Mouse (Mus musculus) T-helper 2 cell (primary cell): Measurements from ENCODE around the gene Aebp1.

ENCODE experiments used
- in situ Hi-C: fragments of 300-600 bp; cut with MboI, MseI; formaldehyde crosslinking; loops from one replicate; pipeline ENCODE4 v1.15.1; 2025; ENCODE audit warnings: high pct_unique_total_duplicates

Aebp1 gene

DNA sequence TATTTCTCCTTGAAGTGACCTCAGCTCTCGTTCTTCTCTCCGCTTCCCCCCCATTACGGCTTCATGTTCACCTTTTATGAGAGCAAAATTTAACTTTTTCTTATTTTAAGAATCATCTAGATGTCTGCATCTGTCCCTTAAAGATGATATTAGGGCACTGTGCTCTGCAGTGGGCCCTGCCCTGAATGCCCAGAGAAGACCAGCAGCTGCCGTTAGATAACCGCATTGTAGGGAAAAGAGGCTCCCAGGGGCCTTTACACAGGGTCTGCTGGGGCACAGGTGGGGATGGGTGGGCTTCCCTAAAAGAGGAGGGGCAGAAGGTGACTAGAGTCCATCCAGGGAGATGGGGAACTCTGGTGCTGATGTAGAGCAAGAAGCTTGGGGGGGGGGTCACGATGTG is 32.1 kb downstream of the Aebp1 start:
- in situ Hi-C loops = no loop called here

DNA sequence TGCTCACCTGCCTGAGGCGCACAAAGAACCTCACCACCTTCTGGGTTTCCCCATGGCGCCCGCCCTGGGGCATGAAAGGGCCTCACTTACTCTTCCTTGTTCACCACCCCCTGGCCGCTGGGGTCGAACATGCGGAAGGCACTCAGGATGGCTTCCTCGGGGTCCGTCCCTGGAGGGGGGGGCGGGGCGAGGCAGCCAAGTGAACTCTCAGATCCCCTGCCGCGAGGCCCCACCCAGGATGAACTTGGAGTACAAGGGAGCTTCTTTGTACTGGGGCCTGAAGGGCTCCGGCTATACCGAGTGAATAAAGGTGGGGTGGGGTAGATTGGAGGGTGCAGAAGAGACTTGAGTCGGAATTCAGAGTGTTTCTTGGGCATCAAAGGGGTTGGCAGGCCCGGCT is 35.5 kb downstream of the Aebp1 start:
- in situ Hi-C loops = no loop called here

DNA sequence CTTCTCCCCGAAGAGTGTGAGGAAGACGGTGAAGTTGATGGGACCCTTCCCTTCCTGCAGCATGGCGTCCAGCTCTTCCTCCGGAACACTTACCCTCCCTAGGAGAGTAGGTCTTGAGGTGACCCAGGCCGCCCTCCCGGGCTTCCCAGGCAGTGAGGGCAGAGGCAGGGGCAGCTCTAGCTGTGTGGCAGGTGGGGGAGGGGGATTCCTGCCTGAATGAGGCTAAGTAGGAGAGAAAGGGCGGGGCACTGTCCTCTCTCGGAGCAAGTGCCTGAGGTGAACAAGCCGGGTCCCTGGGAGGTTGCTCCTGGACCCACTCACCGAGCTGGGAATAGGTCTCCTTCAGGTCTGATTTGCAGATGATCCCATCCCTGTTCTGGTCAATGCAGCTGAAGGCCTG is 36.1 kb downstream of the Aebp1 start:
- in situ Hi-C loops = no loop called here

DNA sequence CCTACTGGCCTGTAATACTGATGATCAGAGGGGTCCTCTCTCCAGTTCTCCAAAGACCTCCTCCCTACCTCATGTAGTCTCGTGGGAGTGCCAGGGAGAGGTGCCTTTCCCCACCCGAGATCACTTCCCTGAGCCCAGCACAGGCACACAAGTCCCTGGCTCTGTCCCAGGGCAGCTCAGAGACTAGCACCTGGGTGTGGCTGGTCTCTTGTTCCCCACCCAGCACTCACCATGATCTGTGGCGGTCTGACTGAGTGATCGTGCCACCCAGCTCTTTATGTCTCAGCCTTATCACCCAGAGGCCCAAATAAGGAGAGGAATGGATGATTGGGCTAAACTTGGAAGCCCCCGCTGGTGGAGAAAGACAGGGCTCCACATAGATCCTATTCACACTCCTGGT is 36.8 kb downstream of the Aebp1 start, which contains the start of gene Myl7:
Myl7 (minus strand) TSS at position 252 of the 400 bp plus-strand sequence.
- in situ Hi-C loops = no loop called here

DNA sequence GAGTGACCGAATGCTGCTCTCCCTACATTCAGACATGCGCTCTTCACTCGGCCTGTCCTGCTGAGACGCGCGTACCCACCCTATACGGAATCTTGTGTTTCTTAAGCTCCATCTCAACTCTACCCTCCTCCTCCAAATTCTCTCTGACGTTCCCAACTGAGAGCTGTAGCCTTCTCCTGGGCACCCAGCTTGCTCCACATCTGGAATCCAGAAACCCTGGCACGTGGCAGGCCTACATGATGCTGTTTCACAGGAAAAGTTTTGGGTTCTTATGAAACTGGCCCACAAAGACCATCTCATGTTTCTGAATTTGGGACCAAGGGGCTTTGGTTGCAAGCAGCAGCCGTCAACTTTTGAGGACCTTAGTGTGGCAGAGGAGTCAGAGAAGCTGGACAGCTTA is 37.5 kb downstream of the Aebp1 start:
- in situ Hi-C loops = no loop called here

DNA sequence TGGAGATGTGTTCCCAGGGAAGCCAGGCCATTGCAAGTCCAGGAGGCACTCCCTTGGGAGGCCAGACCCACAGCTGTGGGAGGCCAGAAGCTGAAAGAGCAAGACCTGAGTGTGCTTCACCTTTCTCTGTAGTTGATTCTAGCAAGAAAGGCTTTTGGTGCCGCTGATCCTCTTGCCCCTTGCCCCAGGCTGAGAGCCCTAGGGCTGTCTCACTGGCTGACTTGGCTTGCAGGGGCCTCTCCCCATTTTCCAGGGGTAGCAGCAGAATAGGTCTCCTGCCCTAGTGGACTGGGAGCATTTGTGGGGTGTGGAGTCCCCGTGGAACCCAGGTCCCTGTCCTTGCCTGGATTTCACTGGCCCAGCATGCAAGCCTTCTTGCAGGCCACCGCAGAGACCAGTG is 39.6 kb downstream of the Aebp1 start:
- in situ Hi-C loops = no loop called here

DNA sequence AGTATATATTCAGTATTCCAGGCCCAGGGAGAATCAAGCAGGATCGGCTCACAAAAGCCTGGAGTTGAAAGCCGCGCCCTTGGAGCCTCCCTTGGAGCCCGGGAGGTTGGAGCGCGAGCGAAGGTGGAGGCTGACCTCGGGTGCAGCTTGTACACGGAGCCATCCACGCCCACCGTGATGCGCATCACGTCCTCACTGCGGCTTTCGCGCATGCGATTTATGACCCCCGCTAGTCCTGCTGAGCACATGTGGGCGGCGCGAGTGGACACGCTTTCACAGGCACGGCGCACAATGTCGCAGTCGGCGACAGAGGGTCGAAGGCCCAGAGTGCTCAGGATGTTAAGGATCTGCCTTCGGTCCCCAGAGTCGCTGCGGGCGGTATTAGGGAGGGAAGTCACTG is 40.2 kb downstream of the Aebp1 start:
- in situ Hi-C loops = no loop called here

DNA sequence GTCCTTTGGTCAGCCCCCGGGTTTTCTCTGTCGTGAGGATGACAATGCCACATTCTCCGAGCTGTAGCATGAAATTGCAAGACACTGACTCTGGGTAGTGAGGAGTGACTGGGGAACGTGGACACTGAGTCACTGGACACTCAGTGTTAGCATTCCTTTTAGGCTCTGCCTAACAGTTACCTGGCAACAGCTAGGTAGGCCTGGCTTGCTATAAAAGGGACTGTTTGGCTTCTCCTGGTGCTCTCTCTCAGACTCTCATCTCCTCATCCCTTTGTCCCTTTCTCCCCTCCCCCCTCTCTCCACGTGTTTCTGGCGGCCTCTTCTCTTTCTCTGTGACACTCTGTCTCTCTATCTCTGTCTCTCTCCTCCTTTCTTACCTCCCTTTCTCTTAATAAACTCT is 40.6 kb downstream of the Aebp1 start:
- in situ Hi-C loops = no loop called here

DNA sequence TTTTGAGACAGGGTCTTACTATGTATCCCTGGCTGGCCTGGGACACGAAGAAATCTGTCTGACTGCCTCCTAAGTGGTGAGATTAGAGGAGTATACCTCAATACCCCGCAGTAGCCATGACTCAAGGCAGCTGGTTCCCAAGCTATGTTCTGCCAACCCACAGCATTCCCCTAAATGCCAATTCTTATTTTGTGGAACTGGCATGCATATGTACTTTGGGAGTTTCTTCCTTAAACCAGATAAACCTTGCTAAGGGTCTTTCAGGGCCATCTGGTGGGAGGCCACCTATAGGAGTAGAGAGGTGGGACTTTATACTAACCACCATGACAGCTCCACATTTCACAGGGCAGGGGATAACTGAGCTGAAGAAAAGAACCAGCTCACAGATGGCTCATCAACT is 42.1 kb downstream of the Aebp1 start:
- in situ Hi-C loops = no loop called here

DNA sequence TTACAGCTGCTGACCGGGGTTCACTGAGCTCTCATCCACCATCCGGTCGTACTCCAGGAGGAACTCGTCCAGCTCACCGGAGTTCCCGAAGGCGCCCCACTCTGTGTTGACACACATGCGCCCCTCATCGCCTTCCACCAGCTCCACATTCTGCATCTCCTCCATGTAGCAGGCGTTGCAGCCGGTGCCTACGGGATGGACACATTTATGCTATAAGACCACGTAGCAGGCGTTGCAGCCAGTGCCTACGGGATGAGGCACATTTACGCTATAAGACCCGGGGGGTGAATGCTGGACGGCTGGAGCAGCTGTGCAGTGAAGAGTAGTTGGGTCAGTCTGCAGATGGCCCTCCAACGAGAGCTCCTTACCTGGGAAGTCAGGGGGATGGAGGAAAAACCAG is 42.6 kb downstream of the Aebp1 start:
- in situ Hi-C loops = no loop called here

DNA sequence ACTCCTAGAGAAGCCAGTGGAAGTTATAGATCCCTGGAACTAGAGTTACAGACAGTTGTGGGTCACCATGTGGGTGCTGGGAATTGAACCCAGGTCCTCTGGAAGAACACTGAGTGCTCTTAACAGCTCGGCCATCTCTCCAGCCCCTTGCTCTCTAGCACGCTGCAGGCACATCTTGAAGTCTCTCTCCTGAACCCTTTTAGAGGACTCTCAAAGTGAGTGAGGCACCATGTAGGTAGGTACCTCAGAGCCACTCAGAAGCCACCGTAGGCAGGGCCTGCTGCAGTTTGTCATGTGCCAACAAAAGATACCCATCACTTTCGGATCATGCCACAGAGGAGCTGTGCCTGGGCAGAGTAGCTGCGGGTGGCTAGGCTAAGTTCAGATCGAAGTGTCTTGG is 43.1 kb downstream of the Aebp1 start:
- in situ Hi-C loops = no loop called here

DNA sequence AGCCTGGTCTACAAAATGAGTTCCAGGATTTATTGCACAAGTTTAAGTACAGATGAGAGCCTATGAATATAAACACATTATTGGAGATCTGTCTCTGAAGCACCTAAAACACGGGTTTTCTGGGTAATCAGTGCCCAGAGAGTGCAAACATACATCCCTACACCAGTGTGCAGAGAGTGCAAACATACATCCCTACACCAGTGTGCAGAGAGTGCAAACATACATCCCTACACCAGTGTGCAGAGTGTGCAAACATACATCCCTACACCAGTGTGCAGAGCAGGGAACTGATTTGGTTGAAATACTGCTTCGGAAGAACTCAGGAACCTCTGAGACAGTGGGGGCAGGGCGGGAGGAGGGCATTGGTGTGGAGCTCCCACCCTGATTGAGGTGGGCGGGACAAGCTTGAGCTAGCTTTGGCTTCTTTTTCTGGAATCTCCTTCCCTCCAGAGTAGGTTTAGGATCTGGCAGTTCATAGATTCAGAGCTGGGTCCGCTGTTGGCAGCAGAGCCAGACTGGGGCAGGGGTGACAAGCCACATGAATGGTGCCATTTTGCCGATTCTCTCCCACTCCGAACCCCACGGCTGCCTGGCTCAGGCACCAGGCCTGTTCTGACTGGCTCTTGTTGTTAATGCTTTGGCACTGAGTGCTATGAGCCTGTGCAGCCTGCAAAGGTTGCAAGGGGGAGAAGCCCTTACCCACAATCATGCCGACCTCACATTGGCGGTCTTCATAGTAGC is 44.2 kb downstream of the Aebp1 start:
- in situ Hi-C loops = no loop called here

DNA sequence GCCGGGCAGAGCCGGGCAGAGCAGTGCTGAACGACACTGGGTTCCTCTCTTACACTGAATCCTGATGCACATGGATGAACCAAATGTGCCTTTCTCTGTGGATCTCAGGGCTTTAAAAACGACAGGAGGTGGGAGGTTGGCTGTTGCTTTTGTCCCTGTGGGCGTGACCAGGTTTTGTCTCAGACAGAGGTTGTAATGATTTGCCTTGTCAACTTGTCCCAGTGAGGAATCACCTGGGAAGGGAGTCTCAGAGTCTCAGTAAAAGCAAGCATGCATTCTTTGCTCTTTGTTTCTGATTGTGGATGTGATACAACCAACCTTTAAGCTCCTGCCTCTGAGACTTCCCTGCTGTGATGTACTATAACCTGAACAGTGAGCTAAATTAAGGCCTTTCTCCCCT is 45.3 kb downstream of the Aebp1 start:
- in situ Hi-C loops = no loop called here

DNA sequence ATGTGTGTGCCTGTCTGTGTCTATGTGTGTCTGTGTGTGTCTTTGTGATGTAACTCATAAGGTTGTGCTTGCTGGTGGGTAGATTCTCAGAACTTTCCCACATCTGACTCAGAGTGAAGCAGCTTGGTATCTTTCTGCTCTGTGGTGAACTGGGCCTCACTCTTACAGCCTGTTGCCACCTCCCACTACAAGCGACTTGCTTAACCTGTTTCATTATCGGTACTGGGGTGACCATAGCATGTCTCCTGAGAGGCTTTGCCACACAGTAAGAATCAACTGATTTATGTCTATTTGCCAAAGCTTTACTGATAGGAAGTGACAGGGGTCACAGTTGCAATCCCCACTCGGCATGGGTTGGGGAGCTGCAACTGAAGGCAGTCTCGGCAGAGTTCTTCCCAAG is 46.9 kb downstream of the Aebp1 start:
- in situ Hi-C loops = no loop called here

DNA sequence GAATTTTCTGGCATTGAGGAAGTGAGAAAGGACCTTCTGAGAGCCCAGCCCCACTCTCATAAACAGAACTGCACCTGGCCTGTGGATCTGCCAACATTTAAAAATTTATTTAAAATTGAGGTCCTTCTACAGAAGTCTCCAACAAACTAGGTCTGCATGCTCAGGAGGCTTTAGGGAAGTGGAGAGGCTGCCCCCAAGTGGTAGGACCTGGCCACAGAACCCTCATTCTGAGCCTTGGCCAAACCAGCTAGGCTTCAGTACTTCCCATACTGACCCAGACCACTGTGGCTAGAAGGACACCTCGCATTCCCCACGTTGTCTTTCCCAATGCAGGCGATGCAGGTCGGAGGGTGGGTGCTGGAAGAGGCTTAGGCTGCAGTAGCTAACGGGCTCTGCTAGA is 50.9 kb downstream of the Aebp1 start:
- in situ Hi-C loops = no loop called here

DNA sequence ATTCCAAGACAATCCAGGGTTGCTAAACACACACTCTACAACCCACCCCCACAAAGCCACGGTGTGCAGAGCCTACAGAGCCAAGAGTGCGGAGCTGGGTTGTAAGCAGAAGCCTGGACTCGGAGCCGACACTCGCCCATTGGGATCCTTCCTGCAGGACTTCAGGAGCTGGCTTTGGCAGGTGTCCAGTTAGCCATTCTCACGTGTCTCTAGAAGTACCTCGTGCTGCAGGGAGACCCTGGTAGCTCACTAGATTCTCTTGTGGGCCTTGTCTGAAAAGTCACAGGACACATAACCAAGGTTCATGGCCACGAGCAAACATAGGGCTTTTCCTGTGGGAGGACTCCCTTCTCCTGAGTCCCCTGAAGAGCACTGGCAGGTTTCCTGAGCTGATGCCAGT is 51.5 kb downstream of the Aebp1 start:
- in situ Hi-C loops = no loop called here

DNA sequence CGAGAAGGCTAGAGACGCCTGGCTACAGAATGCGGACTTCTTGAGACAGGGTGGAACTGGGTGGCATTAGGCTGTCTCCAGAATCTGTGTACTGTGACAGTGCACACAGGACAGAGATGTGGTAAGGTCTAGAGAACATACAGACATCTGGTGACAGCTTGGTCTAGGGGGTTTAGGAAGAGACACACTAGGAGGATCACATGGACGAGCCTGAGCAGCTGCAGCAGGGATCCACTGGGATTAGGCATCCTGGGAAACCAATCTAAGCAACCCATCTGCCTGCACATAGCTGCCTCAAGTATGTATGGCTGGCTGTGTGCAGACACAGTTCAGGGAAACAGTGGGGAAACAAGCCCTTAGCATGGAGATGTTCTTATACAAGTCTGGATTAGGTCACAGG is 52.2 kb downstream of the Aebp1 start:
- in situ Hi-C loops = no loop called here

DNA sequence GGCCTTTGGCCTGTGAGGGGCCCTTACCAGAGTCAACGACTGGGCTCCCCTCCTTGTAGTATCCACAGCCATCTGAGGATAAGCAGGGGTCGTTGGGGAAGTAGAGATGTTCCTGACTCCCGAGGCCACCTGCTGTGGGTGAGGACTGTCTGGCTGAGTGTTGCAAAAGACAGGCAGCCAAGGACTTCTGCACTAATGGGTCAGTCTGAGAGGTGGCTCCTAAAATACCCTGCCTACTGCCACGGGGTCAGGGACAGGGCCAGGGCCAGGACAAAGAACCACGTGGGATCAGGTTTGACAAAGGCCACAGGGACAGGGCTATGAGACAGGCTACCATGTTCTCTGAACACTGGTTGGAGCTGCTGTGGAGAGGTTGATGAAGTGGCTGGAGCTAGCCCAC is 53.2 kb downstream of the Aebp1 start:
- in situ Hi-C loops = no loop called here

DNA sequence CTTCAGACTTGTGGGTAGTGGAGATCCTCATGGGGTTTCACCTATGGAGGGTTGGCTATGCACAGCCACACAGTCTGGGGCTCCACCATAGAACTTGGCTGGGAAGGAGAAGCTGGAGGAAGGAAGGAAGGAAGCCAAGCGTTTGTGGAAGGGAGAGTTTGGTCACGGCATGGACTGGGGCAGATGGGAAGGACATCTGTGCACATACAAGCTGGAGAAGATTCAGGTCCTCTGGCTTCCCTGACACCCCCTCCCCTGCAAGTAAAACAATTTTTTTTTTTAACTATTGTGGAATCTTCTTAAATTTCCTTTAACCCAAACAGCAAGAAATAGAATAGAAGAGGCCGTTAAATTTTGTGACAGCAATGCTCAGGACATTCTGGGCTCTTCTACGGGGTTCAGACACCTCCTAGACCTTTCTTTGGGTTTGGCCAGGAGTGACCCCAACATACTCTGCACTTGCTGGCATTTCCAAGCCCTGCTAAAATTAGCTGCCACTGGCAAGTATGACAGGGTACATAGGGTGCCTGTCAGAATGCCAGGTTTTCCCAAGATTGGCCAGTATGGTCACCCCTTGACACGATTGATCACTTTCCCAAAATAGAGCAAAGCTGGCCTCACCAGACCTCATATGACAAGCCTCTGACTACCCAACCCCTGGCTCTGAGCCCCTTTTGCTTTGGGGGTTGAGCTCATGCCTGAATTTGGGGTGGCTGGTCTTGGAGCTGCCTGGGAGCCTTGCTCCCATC is 53.9 kb downstream of the Aebp1 start:
- in situ Hi-C loops = no loop called here

DNA sequence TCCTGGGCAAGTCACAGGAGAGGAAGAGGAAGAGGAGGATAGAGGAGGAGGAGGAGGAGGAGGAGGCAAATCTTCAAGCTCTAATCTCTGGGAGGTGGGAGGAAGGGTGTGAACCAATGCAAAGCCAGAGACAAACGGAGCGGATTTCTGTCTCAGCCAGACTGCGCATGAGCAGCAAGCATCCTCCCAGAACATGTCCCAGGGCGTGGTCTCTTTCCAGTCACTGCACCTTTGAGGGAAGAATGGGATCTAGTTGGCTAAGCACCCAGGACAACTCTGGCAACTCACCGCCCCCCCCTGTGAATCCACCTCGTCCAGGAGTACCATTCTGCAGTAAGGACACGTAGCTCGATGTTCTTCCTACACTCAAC is 54.4 kb downstream of the Aebp1 start:
- in situ Hi-C loops = no loop called here

DNA sequence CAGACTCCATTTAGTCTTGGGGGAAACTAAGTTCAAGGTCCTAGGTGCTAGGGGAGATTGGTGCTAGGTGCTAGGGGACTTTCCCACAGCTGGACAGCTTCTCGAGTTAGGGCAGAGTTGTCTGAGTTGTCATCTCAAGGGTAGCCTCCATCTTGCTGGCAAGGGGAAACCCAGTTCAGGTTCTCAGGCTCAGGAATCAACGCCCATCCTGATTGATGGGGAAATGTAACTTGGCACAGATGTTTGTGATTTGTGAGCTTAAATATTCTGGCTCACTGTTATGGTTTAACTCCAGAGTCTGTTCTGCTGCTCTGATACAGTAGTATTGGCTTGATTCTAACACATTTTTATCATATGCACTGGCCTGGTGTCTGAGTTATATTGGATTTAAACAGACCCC is 56.4 kb downstream of the Aebp1 start:
- in situ Hi-C loops = no loop called here

DNA sequence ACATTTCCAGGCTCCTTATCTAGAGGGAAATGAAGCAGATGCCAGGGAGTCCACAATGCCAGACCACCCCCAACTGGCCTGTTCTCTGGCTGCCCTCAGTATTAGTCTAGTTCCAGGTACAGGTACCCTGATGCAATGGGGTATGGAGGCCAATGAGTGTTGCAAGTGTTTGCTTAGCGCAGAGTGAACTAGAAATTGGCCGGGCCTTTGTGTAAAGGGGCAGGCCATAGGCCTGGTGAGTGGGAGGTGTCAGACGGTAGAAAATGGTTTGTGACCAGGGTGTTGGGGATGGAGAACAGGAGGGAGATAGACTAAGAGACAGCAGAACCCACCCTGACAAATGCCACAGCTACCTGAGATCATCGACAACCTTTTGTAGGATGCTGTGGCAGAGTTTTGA is 57.9 kb downstream of the Aebp1 start:
- in situ Hi-C loops = no loop called here

DNA sequence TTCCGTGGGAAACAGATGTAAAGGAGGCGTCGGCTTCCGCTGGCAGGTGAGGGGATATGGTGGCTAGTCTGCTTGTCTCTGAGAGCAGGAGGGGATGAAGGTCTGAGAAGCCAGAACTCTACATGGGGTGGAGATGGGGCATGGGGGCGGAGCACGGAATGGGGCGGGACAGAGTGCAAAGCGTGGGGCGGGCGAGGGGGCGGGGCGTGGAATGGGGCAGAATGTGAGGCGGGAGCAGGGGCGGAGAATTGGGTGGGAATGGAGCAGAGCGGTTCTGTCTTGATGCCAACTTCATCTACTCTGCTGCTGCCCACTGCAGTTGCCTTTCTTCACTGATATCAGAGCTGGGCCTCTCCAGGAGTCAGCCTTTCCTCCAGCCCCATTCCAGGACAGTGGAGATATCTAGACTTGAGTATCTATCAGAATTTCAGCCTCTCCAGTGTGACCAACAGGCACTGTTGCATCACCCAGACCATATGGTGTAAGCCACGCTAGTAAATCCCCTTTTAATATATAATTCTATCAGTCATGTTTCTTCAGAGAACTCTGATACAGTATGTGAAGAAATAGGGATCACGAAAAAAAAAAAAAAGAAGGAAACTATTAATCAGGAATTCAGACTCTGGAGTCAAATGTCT is 58.7 kb downstream of the Aebp1 start:
- in situ Hi-C loops = no loop called here
